Mouse (Mus musculus) myocyte (in vitro differentiated cells): ENCODE results near the gene Serpina3a.

Source experiments
- E2F4 ChIP-seq: IDR thresholded peaks from one replicate; pipeline ENCODE4 v1.6.1; 2011; ENCODE audit warnings: mild to moderate bottlenecking, control low read depth, moderate library complexity; ENCODE audit not compliant: insufficient read depth
- MAX ChIP-seq: IDR thresholded peaks from one replicate; pipeline ENCODE4 v1.6.1; 2011; ENCODE audit warnings: low read depth, mild to moderate bottlenecking, control low read depth
- MYOG ChIP-seq, 3 experiments: IDR thresholded peaks; one replicate each; pipeline ENCODE4 v1.6.1; 2011; ENCODE audit warnings: control low read depth in 2 of 3, low read depth in 2 of 3, mild to moderate bottlenecking in 2 of 3; ENCODE audit not compliant: insufficient read length in 2 of 3, control insufficient read depth in 1 of 3, insufficient read depth in 1 of 3
- POLR2A ChIP-seq: IDR thresholded peaks from one replicate; pipeline ENCODE4 v1.6.1; 2011; ENCODE audit warnings: low read depth, mild to moderate bottlenecking, control low read depth, moderate library complexity; ENCODE audit not compliant: insufficient read length
- POLR2AphosphoS2 ChIP-seq: IDR thresholded peaks from one replicate; pipeline ENCODE4 v1.6.1; 2011; ENCODE audit warnings: low read depth, control low read depth; ENCODE audit not compliant: insufficient read length
- TCF12 ChIP-seq: IDR thresholded peaks from one replicate; pipeline ENCODE4 v1.6.1; 2011; ENCODE audit warnings: mild to moderate bottlenecking, control low read depth; ENCODE audit not compliant: poor library complexity, insufficient read depth, severe bottlenecking
- TCF3 ChIP-seq: IDR thresholded peaks from one replicate; pipeline ENCODE4 v1.6.1; 2011; ENCODE audit warnings: low read depth, control low read depth; ENCODE audit not compliant: insufficient read length
- USF1 ChIP-seq: IDR thresholded peaks from one replicate; pipeline ENCODE4 v1.6.1; 2011; ENCODE audit warnings: low read depth, mild to moderate bottlenecking, control low read depth, moderate library complexity

DNA sequence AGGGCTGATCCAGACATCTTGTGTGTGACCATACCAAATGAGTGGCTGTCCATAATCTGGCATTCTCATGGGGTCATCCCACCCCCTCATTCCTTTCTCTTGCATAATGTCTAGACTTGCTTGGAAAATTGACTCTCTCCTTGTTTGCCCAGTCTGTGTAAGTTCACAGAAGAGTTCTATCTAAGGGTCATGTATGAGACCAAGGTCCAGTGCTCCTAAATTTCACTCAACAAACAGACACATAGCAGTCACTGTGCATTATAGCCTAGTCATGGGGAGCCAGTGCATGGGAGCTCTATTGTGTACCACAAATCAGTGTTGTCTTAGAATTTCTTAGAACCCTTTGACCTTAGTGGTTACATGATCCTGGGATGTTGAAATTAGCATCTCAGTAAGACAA is 5.6 kb upstream of the Serpina3a start:
- TF ChIP-seq TCF12 (no peak), POLR2A (no peak), TCF3 (no peak), E2F4 (no peak), USF1 (no peak), POLR2AphosphoS2 (no peak), MYOG (IDR thresholded peaks at IDR 0.05; ENCODE audit: control insufficient read depth in 1 of 3, insufficient read depth in 1 of 3, insufficient read length in 2 of 3, low read depth in 2 of 3) (no peak), MAX (no peak)
